Mouse (Mus musculus): ENCODE results near the gene Nck2. TPM values are rescaled to one million over a fixed set of nuclear protein-coding genes. Genes with fewer than 3 reads are reported as not detected.
"Not testable (repeated sequence)": the region's sequence is repeated elsewhere in the genome, so short reads cannot be mapped to it uniquely, and the experiment has no call there.

Gene Nck2
- polyA plus RNA-seq, 1 experiment from 2014 or later: 21.5 TPM

- H3K27ac ChIP-seq (ENCODE audit: low read length): no peak overlapping the region
- ATAC-seq: no peak; the same call in 1 of the 2 replicates
- H3K9me3 ChIP-seq (ENCODE audit: control insufficient read depth, low read length): no peaks in the 10 kb centered on the region
- H3K27me3 ChIP-seq (replicated peaks; ENCODE audit: control insufficient read depth, insufficient read depth, low read length): no peaks in the 10 kb centered on the region
- peaks cover 8% of the 10 kb centered on the region for H3K4me1 ChIP-seq (ENCODE audit: control insufficient read depth, insufficient read depth, low read length)
- 51% methylated on average over 5 of the region's 5 CpGs for WGBS
- H3K9ac ChIP-seq (ENCODE audit: low read depth, low read length): no peak overlapping the region
- H3K4me2 ChIP-seq (ENCODE audit: low read depth, low read length): no peak overlapping the region
- no peaks in the 10 kb centered on the region for H3K36me3 ChIP-seq (ENCODE audit: control insufficient read depth, insufficient read depth, low read length)
- no peak overlapping the region for H3K4me3 ChIP-seq (ENCODE audit: low read length)
Measured at GRCm38 (mm10) chr1:43548749-43549148, 104.4 kb downstream of the Nck2 start.

GRCm38 (mm10) chr1:43550525-43550924, 106.1 kb downstream of the Nck2 start:
- no peaks in the 10 kb centered on the region for H3K36me3 ChIP-seq (ENCODE audit: control insufficient read depth, insufficient read depth, low read length)
- H3K4me3 ChIP-seq (ENCODE audit: low read length): no peak overlapping the region
- ATAC-seq: no peak
- H3K27me3 ChIP-seq (replicated peaks; ENCODE audit: control insufficient read depth, insufficient read depth, low read length): no peaks in the 10 kb centered on the region
- no peak overlapping the region for H3K4me2 ChIP-seq (ENCODE audit: low read depth, low read length)
- H3K27ac ChIP-seq (ENCODE audit: low read length): no peak overlapping the region
- no peaks in the 10 kb centered on the region for H3K9me3 ChIP-seq (ENCODE audit: control insufficient read depth, low read length)
- no peak overlapping the region for H3K9ac ChIP-seq (ENCODE audit: low read depth, low read length)
- WGBS: 80% methylated on average over 3 of the region's 3 CpGs
- H3K4me1 ChIP-seq (ENCODE audit: control insufficient read depth, insufficient read depth, low read length): peaks cover 8% of the 10 kb centered on the region

GRCm38 (mm10) chr1:43553989-43554679, 109.8 kb downstream of the Nck2 start:
- not testable (repeated sequence) for H3K9me3 ChIP-seq (ENCODE audit: control insufficient read depth, low read length); H3K4me2 ChIP-seq (ENCODE audit: low read depth, low read length); H3K4me1 ChIP-seq (ENCODE audit: control insufficient read depth, insufficient read depth, low read length); H3K9ac ChIP-seq (ENCODE audit: low read depth, low read length); H3K4me3 ChIP-seq (ENCODE audit: low read length); H3K36me3 ChIP-seq (ENCODE audit: control insufficient read depth, insufficient read depth, low read length); ATAC-seq; H3K27me3 ChIP-seq (replicated peaks; ENCODE audit: control insufficient read depth, insufficient read depth, low read length); H3K27ac ChIP-seq (ENCODE audit: low read length)
- WGBS: 91% methylated on average over 37 of the region's 37 CpGs

- no peak overlapping the region for H3K9ac ChIP-seq (ENCODE audit: low read depth, low read length)
Measured at GRCm38 (mm10) chr1:43555222-43555974, 111.0 kb downstream of the Nck2 start.

GRCm38 (mm10) chr1:43558329-43558728, 114.0 kb downstream of the Nck2 start:
- no peak overlapping the region for H3K27ac ChIP-seq (ENCODE audit: low read length)
- H3K27me3 ChIP-seq (replicated peaks; ENCODE audit: control insufficient read depth, insufficient read depth, low read length): no peaks in the 10 kb centered on the region
- no peak for ATAC-seq
- H3K4me1 ChIP-seq (ENCODE audit: control insufficient read depth, insufficient read depth, low read length): no peaks in the 10 kb centered on the region
- no peak overlapping the region for H3K9ac ChIP-seq (ENCODE audit: low read depth, low read length)
- H3K9me3 ChIP-seq (ENCODE audit: control insufficient read depth, low read length): no peaks in the 10 kb centered on the region
- 89% methylated on average over 3 of the region's 3 CpGs for WGBS
- H3K4me2 ChIP-seq (ENCODE audit: low read depth, low read length): no peak overlapping the region
- no peak overlapping the region for H3K4me3 ChIP-seq (ENCODE audit: low read length)
- no peaks in the 10 kb centered on the region; the same call in 1 of the 2 replicates for H3K36me3 ChIP-seq (ENCODE audit: control insufficient read depth, insufficient read depth, low read length)

More at GRCm38 (mm10) chr1:43555222-43555974, 111.0 kb downstream of the Nck2 start:
- no peaks in the 10 kb centered on the region for H3K4me1 ChIP-seq (ENCODE audit: control insufficient read depth, insufficient read depth, low read length)
- no peaks in the 10 kb centered on the region for H3K9me3 ChIP-seq (ENCODE audit: control insufficient read depth, low read length)
- no peak for ATAC-seq
- WGBS: 59% methylated on average over 12 of the region's 12 CpGs
- no peak overlapping the region for H3K27ac ChIP-seq (ENCODE audit: low read length)
- H3K4me2 ChIP-seq (ENCODE audit: low read depth, low read length): no peak overlapping the region
- H3K27me3 ChIP-seq (replicated peaks; ENCODE audit: control insufficient read depth, insufficient read depth, low read length): no peaks in the 10 kb centered on the region
- no peak overlapping the region for H3K4me3 ChIP-seq (ENCODE audit: low read length)
- no peaks in the 10 kb centered on the region for H3K36me3 ChIP-seq (ENCODE audit: control insufficient read depth, insufficient read depth, low read length)

- WGBS: 89% methylated on average over 5 of the region's 5 CpGs
- Histone ChIP-seq H3K4me3 (ENCODE audit: low read length) (no peak overlapping the region), H3K36me3 (ENCODE audit: control insufficient read depth, insufficient read depth, low read length) (no peaks in the 10 kb centered on the region; the same call in 1 of the 2 replicates), H3K4me1 (ENCODE audit: control insufficient read depth, insufficient read depth, low read length) (no peaks in the 10 kb centered on the region), H3K9ac (ENCODE audit: low read depth, low read length) (no peak overlapping the region), H3K4me2 (ENCODE audit: low read depth, low read length) (no peak overlapping the region), H3K27me3 (replicated peaks; ENCODE audit: control insufficient read depth, insufficient read depth, low read length) (no peaks in the 10 kb centered on the region), H3K9me3 (ENCODE audit: control insufficient read depth, low read length) (no peaks in the 10 kb centered on the region), H3K27ac (ENCODE audit: low read length) (no peak overlapping the region)
- no peak for ATAC-seq
Measured at GRCm38 (mm10) chr1:43559043-43559692, 114.8 kb downstream of the Nck2 start.

- H3K9ac ChIP-seq (ENCODE audit: low read depth, low read length): no peak overlapping the region
- 87% methylated on average over 3 of the region's 3 CpGs for WGBS
Measured at GRCm38 (mm10) chr1:43561085-43561484, 116.7 kb downstream of the Nck2 start.

GRCm38 (mm10) chr1:43562002-43562666, 117.8 kb downstream of the Nck2 start:
- H3K4me3 ChIP-seq (ENCODE audit: low read length): no peak overlapping the region
- no peak for ATAC-seq
- 85% methylated on average over 13 of the region's 13 CpGs for WGBS

More at GRCm38 (mm10) chr1:43561085-43561484, 116.7 kb downstream of the Nck2 start:
- Histone ChIP-seq H3K4me3 (ENCODE audit: low read length) (no peak overlapping the region), H3K4me2 (ENCODE audit: low read depth, low read length) (no peak overlapping the region), H3K27ac (ENCODE audit: low read length) (no peak overlapping the region), H3K27me3 (replicated peaks; ENCODE audit: control insufficient read depth, insufficient read depth, low read length) (no peaks in the 10 kb centered on the region), H3K36me3 (ENCODE audit: control insufficient read depth, insufficient read depth, low read length) (no peaks in the 10 kb centered on the region; the same call in 1 of the 2 replicates), H3K4me1 (ENCODE audit: control insufficient read depth, insufficient read depth, low read length) (no peaks in the 10 kb centered on the region), H3K9me3 (ENCODE audit: control insufficient read depth, low read length) (no peaks in the 10 kb centered on the region)
- ATAC-seq: no peak

GRCm38 (mm10) chr1:43565260-43565659, 120.9 kb downstream of the Nck2 start:
- ATAC-seq: no peak
- no peaks in the 10 kb centered on the region for H3K4me1 ChIP-seq (ENCODE audit: control insufficient read depth, insufficient read depth, low read length)
- no peak overlapping the region for H3K27ac ChIP-seq (ENCODE audit: low read length)
- no peak overlapping the region for H3K4me2 ChIP-seq (ENCODE audit: low read depth, low read length)
- no peak overlapping the region for H3K4me3 ChIP-seq (ENCODE audit: low read length)
- no peaks in the 10 kb centered on the region for H3K9me3 ChIP-seq (ENCODE audit: control insufficient read depth, low read length)
- no peaks in the 10 kb centered on the region; the same call in 1 of the 2 replicates for H3K36me3 ChIP-seq (ENCODE audit: control insufficient read depth, insufficient read depth, low read length)
- H3K9ac ChIP-seq (ENCODE audit: low read depth, low read length): no peak overlapping the region
- no peaks in the 10 kb centered on the region for H3K27me3 ChIP-seq (replicated peaks; ENCODE audit: control insufficient read depth, insufficient read depth, low read length)
- 92% methylated on average over 4 of the region's 4 CpGs for WGBS

More at GRCm38 (mm10) chr1:43562002-43562666, 117.8 kb downstream of the Nck2 start:
- no peak overlapping the region for H3K27ac ChIP-seq (ENCODE audit: low read length)
- H3K4me2 ChIP-seq (ENCODE audit: low read depth, low read length): no peak overlapping the region
- no peaks in the 10 kb centered on the region for H3K27me3 ChIP-seq (replicated peaks; ENCODE audit: control insufficient read depth, insufficient read depth, low read length)
- no peaks in the 10 kb centered on the region for H3K4me1 ChIP-seq (ENCODE audit: control insufficient read depth, insufficient read depth, low read length)
- no peak overlapping the region for H3K9ac ChIP-seq (ENCODE audit: low read depth, low read length)
- H3K9me3 ChIP-seq (ENCODE audit: control insufficient read depth, low read length): no peaks in the 10 kb centered on the region
- H3K36me3 ChIP-seq (ENCODE audit: control insufficient read depth, insufficient read depth, low read length): no peaks in the 10 kb centered on the region; the same call in 1 of the 2 replicates
